Mouse (Mus musculus) G1E-ER4 (cell line): ENCODE data around the gene Svip. TPM values are rescaled to one million over a fixed set of nuclear protein-coding genes. Genes with fewer than 3 reads are reported as not detected.

Source experiments
- GATA1 ChIP-seq: IDR thresholded peaks from one replicate; pipeline ENCODE4 v1.8.0; 2012; ENCODE audit warnings: low read length, inconsistent platforms
- polyA plus RNA-seq: library from polyadenylated mRNA; stranded (reverse); fragments of >175 nt; gene quantifications from 2 replicates; pipeline ENCODE4 v1.2.3, GENCODE M21; 2012

Gene Svip
- 43.9 and 50.1 TPM in 2 replicates for polyA plus RNA-seq

- no peak for TF ChIP-seq GATA1
These were observed at the start of gene Svip for GRCm38 (mm10) chr7:52005511-52006295. TSS of gene Svip (minus strand) at chr7:52006018.

GRCm38 (mm10) chr7:52037600-52038582 lies 32.1 kb upstream of the Svip start:
- TF ChIP-seq GATA1 = no peak

- peak; percentile 11 for TF ChIP-seq GATA1
These were observed 18.3 kb upstream of the Svip start for GRCm38 (mm10) chr7:52024050-52024626.

- TF ChIP-seq GATA1 = peak; percentile 63
These were observed 16.2 kb upstream of the Svip start for GRCm38 (mm10) chr7:52022039-52022438.

GRCm38 (mm10) chr7:52015628-52016027 lies 9.8 kb upstream of the Svip start, which contains the start of gene 1700015G11Rik:
TSS of gene 1700015G11Rik (minus strand) at chr7:52015728.
- no peak for TF ChIP-seq GATA1

GRCm38 (mm10) chr7:52015180-52015579 lies 9.4 kb upstream of the Svip start:
- TF ChIP-seq GATA1 = no peak

- TF ChIP-seq GATA1 = no peak
These were observed 7.6 kb upstream of the Svip start for GRCm38 (mm10) chr7:52013457-52013856.

GRCm38 (mm10) chr7:52007138-52007537 lies 1.3 kb upstream of the Svip start:
- TF ChIP-seq GATA1 = no peak

GRCm38 (mm10) chr7:52006296-52006630 lies 445 bp upstream of the Svip start:
- no peak for TF ChIP-seq GATA1

- TF ChIP-seq GATA1 = peak; percentile 86
These were observed 14.8 kb downstream of the Svip start for GRCm38 (mm10) chr7:51991020-51991419.

GRCm38 (mm10) chr7:51986909-51987308 lies 18.9 kb downstream of the Svip start:
- no peak for TF ChIP-seq GATA1

GRCm38 (mm10) chr7:51985763-51986162 lies 20.1 kb downstream of the Svip start:
- no peak for TF ChIP-seq GATA1

GRCm38 (mm10) chr7:51982303-51982702 lies 23.5 kb downstream of the Svip start:
- no peak for TF ChIP-seq GATA1

GRCm38 (mm10) chr7:51979271-51979670 lies 26.5 kb downstream of the Svip start:
- TF ChIP-seq GATA1 = no peak

- TF ChIP-seq GATA1 = no peak
These were observed 30.6 kb downstream of the Svip start for GRCm38 (mm10) chr7:51975181-51975580.

GRCm38 (mm10) chr7:51973526-51973925 lies 32.3 kb downstream of the Svip start:
- no peak for TF ChIP-seq GATA1
